Mouse (Mus musculus): ENCODE results near the gene Ccl2. TPM values are rescaled to one million over a fixed set of nuclear protein-coding genes. Genes with fewer than 3 reads are reported as not detected.

Gene Ccl2
- total RNA-seq, 2 experiments from 2014 or later: 1.2 TPM; not detected in 1

Other genes starting within 250 kb of the Ccl2 start
- under 1 TPM; 0.12 to 0.32 TPM for gene 5530401A14Rik, start 174.9 kb upstream of the Ccl2 start, total RNA-seq (2021)
- 10 to 100 TPM; 52.8 to 57.6 TPM for gene Asic2, start 67.1 kb upstream of the Ccl2 start, total RNA-seq (2021)
- not detected for gene Gm17268, start 3.0 kb downstream of the Ccl2 start, total RNA-seq (2021)
- not detected for gene Ccl7, start 10.1 kb downstream of the Ccl2 start, total RNA-seq (2021)
- gene Ccl11, start 22.3 kb downstream of the Ccl2 start, total RNA-seq (2021): not detected
- 1 to 10 TPM; 1.1 TPM for gene Ccl12, start 66.3 kb downstream of the Ccl2 start, total RNA-seq (2021)
- not detected for gene Ccl8, start 79.6 kb downstream of the Ccl2 start, total RNA-seq (2021)

Measured in left cerebral cortex, postnatal 4 days (tissue).